Comparison of ENCODE assay signal across 8 mouse cellular contexts in the genomic region with DNA sequence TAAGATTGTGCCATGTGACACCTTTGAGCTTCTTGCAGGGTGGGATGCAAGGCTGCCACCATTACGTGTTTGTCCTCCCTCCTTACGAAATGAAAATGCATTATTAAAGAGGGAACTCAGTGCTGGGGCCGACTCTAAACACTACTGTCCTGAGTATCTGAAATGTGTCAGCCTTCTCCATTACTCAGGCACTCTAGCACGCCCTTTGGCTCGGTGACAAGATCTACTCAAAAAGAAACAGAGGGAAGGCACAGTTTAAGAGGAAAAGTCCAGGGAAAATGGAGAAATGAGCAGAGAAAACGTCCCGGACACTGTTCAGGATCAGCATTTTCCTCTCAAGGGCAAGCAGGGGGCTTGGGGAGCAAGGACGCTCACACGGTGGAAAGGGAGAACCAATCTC. TPM values are rescaled to one million over a fixed set of nuclear protein-coding genes. Genes with fewer than 3 reads are reported as not detected.
DNase-seq lines count a peak whose midpoint lies in the region; ATAC-seq lines count a peak whose summit lies in the region.

No protein-coding gene starts in this region.

- no peak for ATAC-seq in hindbrain, embryonic 11.5 days (ENCODE audit: low FRiP score)
- ATAC-seq in limb, embryonic 12.5 days (ENCODE audit: insufficient number of reproducible peaks, insufficient read depth, low FRiP score, low TSS enrichment, low read depth), result no peak

- H3K4me2 ChIP-seq in hindbrain, embryonic 11.5 days (replicated peaks; ENCODE audit: low read depth, low read length), result no peak overlapping the region
- no peak overlapping the region for H3K4me2 ChIP-seq in limb, embryonic 12.5 days

- H3K36me3 ChIP-seq in hindbrain, embryonic 10.5 days, result peaks cover 3% of the 10 kb centered on the region
- H3K36me3 ChIP-seq in hindbrain, embryonic 11.5 days (ENCODE audit: control insufficient read depth, insufficient read depth, low read length), result no peaks in the 10 kb centered on the region
- H3K36me3 ChIP-seq in embryonic facial prominence, embryonic 10.5 days (replicated peaks), result peaks cover 5% of the 10 kb centered on the region
- peaks cover 5% of the 10 kb centered on the region for H3K36me3 ChIP-seq in limb, embryonic 12.5 days

- H3K9me3 ChIP-seq in hindbrain, embryonic 10.5 days, result no peaks in the 10 kb centered on the region
- H3K9me3 ChIP-seq in hindbrain, embryonic 11.5 days (ENCODE audit: control insufficient read depth, low read length), result no peaks in the 10 kb centered on the region
- no peaks in the 10 kb centered on the region for H3K9me3 ChIP-seq in embryonic facial prominence, embryonic 10.5 days
- H3K9me3 ChIP-seq in limb, embryonic 12.5 days, result no peaks in the 10 kb centered on the region

- H3K27ac ChIP-seq in hindbrain, embryonic 10.5 days, result peak overlapping the region; percentile 54
- H3K27ac ChIP-seq in hindbrain, embryonic 11.5 days (ENCODE audit: low read depth, low read length), result no peak overlapping the region
- H3K27ac ChIP-seq in embryonic facial prominence, embryonic 10.5 days (replicated peaks), result peak overlapping the region; percentile 48; the same call in 1 of the 2 replicates
- peak overlapping the region; percentile 31; the same call in 1 of the 2 replicates for H3K27ac ChIP-seq in limb, embryonic 12.5 days

- DNase-seq in hindbrain, embryonic 10.5 days (ENCODE audit: low spot score), result no peak
- no peak for DNase-seq in hindbrain, embryonic 11.5 days (ENCODE audit: low spot score)
- peak; percentile 77 for DNase-seq in 3T3-L1 (ENCODE audit: low read depth, low spot score)
- DNase-seq in embryonic facial prominence, embryonic 10.5 days (ENCODE audit: low spot score), result no peak
- no peak for DNase-seq in yolk sac, embryonic 10.5 days (ENCODE audit: low spot score)
- no peak for DNase-seq in retina, postnatal 1 day
- DNase-seq in retina, embryonic 14.5 days (ENCODE audit: low spot score), result no peak

- no peaks in the 10 kb centered on the region for H3K27me3 ChIP-seq in hindbrain, embryonic 10.5 days (ENCODE audit: insufficient read depth, poor library complexity, severe bottlenecking)
- H3K27me3 ChIP-seq in hindbrain, embryonic 11.5 days (ENCODE audit: control insufficient read depth, insufficient read depth, low read length), result no peaks in the 10 kb centered on the region
- H3K27me3 ChIP-seq in embryonic facial prominence, embryonic 10.5 days (replicated peaks; ENCODE audit: low read depth, poor library complexity, severe bottlenecking), result no peaks in the 10 kb centered on the region
- H3K27me3 ChIP-seq in limb, embryonic 12.5 days, result no peaks in the 10 kb centered on the region

- WGBS in hindbrain, embryonic 10.5 days, result 85% methylated on average over 9 of the region's 9 CpGs
- 78% methylated on average over 9 of the region's 9 CpGs for WGBS in hindbrain, embryonic 11.5 days
- 77% methylated on average over 9 of the region's 9 CpGs for WGBS in embryonic facial prominence, embryonic 10.5 days
- 71% methylated on average over 9 of the region's 9 CpGs for WGBS in limb, embryonic 12.5 days

- H3K4me3 ChIP-seq in hindbrain, embryonic 10.5 days, result no peak overlapping the region
- no peak overlapping the region for H3K4me3 ChIP-seq in hindbrain, embryonic 11.5 days (ENCODE audit: low read depth, low read length)
- no peak overlapping the region for H3K4me3 ChIP-seq in embryonic facial prominence, embryonic 10.5 days
- no peak overlapping the region for H3K4me3 ChIP-seq in limb, embryonic 12.5 days (replicated peaks)

- H3K9ac ChIP-seq in hindbrain, embryonic 11.5 days (ENCODE audit: low read depth, low read length), result no peak overlapping the region
- H3K9ac ChIP-seq in limb, embryonic 12.5 days (replicated peaks), result no peak overlapping the region

- H3K4me1 ChIP-seq in hindbrain, embryonic 10.5 days (replicated peaks), result peaks cover 66% of the 10 kb centered on the region
- H3K4me1 ChIP-seq in hindbrain, embryonic 11.5 days (replicated peaks; ENCODE audit: control insufficient read depth, insufficient read depth, low read length), result 0 out of 2 replicates have a peak, but pooled peaks cover 4% of the 10 kb centered on the region
- peaks cover 44% of the 10 kb centered on the region for H3K4me1 ChIP-seq in embryonic facial prominence, embryonic 10.5 days
- peaks cover 29% of the 10 kb centered on the region for H3K4me1 ChIP-seq in limb, embryonic 12.5 days (replicated peaks)

RNA-seq across cellular contexts. Expression of a gene that starts 40.3 kb away (rescaled TPM):
- 6.9 and 7.9 TPM in 2 replicates for polyA plus RNA-seq in hindbrain, embryonic 10.5 days (2016; fragmentation: Nextera tagmentation; extraction: Ambion mirVana)
- 10.2 and 11.2 TPM in 2 replicates for polyA plus RNA-seq in hindbrain, embryonic 11.5 days (2014; fragmentation: Nextera tagmentation; extraction: Ambion mirVana)
- 6.8 and 7.5 TPM in 2 replicates for polyA plus RNA-seq in embryonic facial prominence, embryonic 10.5 days (2016; fragmentation: Nextera tagmentation; extraction: Ambion mirVana)
- 7.8 and 8.1 TPM in 2 replicates for polyA plus RNA-seq in limb, embryonic 12.5 days (2016; fragmentation: Nextera tagmentation; extraction: Ambion mirVana)
